Mouse (Mus musculus): ENCODE results near the gene Dmrt1.

Dmrt1 gene

GRCm38 (mm10) chr19:25564430-25564829, 59.0 kb downstream of the Dmrt1 start:
- DNase-seq (ENCODE audit: low spot score in 2 of 2) = no peak

- DNase-seq (ENCODE audit: low spot score in 2 of 2) = no peak
Observed at GRCm38 (mm10) chr19:25569778-25570177, 64.4 kb downstream of the Dmrt1 start.

GRCm38 (mm10) chr19:25574431-25574830, 69.0 kb downstream of the Dmrt1 start:
- no peak for DNase-seq (ENCODE audit: low spot score in 2 of 2)

- no peak for DNase-seq (ENCODE audit: low spot score in 2 of 2)
Observed at GRCm38 (mm10) chr19:25574981-25575814, 69.8 kb downstream of the Dmrt1 start.

GRCm38 (mm10) chr19:25578358-25578757, 72.9 kb downstream of the Dmrt1 start:
- DNase-seq (ENCODE audit: low spot score in 2 of 2) = no peak

GRCm38 (mm10) chr19:25579440-25579839, 74.0 kb downstream of the Dmrt1 start:
- no peak for DNase-seq (ENCODE audit: low spot score in 2 of 2)

- no peak for DNase-seq (ENCODE audit: low spot score in 2 of 2)
Observed at GRCm38 (mm10) chr19:25597717-25598232, 92.4 kb downstream of the Dmrt1 start.

- no peak for DNase-seq (ENCODE audit: low spot score in 2 of 2)
Observed at GRCm38 (mm10) chr19:25598626-25599025, 93.2 kb downstream of the Dmrt1 start.

- DNase-seq (ENCODE audit: low spot score in 2 of 2) = no peak
Observed at GRCm38 (mm10) chr19:25601966-25602365, 96.5 kb downstream of the Dmrt1 start.

- DNase-seq (ENCODE audit: low spot score in 2 of 2) = no peak
Observed at GRCm38 (mm10) chr19:25607461-25608205, 102.2 kb downstream of the Dmrt1 start.

- DNase-seq (ENCODE audit: low spot score in 2 of 2) = no peak
Observed at GRCm38 (mm10) chr19:25608206-25608580, 102.8 kb downstream of the Dmrt1 start.

- no peak for DNase-seq (ENCODE audit: low spot score in 2 of 2)
Observed at GRCm38 (mm10) chr19:25608961-25609850, 103.8 kb downstream of the Dmrt1 start.

- DNase-seq (ENCODE audit: low spot score in 2 of 2) = no peak
Observed at GRCm38 (mm10) chr19:25610015-25610410, 104.6 kb downstream of the Dmrt1 start, which contains the start of gene Dmrt3. Dmrt3 (plus strand) TSS chr19:25610301.

GRCm38 (mm10) chr19:25610411-25611111, 105.1 kb downstream of the Dmrt1 start:
- no peak for DNase-seq (ENCODE audit: low spot score in 2 of 2)

GRCm38 (mm10) chr19:25611116-25611515, 105.7 kb downstream of the Dmrt1 start:
- DNase-seq (ENCODE audit: low spot score in 2 of 2) = no peak

GRCm38 (mm10) chr19:25611876-25612805, 106.7 kb downstream of the Dmrt1 start:
- no peak for DNase-seq (ENCODE audit: low spot score in 2 of 2)

GRCm38 (mm10) chr19:25612806-25613295, 107.4 kb downstream of the Dmrt1 start:
- no peak for DNase-seq (ENCODE audit: low spot score in 2 of 2)

- no peak for DNase-seq (ENCODE audit: low spot score in 2 of 2)
Observed at GRCm38 (mm10) chr19:25613476-25614300, 108.3 kb downstream of the Dmrt1 start.

- DNase-seq (ENCODE audit: low spot score in 2 of 2) = no peak
Observed at GRCm38 (mm10) chr19:25615889-25616288, 110.5 kb downstream of the Dmrt1 start.
